Mouse (Mus musculus): ENCODE data around the gene Ccrl2. TPM values are rescaled to one million over a fixed set of nuclear protein-coding genes. Genes with fewer than 3 reads are reported as not detected.

The Ccrl2 gene
- total RNA-seq, 2 experiments from 2014 or later, result 0.85 to 0.86 TPM

DNA sequence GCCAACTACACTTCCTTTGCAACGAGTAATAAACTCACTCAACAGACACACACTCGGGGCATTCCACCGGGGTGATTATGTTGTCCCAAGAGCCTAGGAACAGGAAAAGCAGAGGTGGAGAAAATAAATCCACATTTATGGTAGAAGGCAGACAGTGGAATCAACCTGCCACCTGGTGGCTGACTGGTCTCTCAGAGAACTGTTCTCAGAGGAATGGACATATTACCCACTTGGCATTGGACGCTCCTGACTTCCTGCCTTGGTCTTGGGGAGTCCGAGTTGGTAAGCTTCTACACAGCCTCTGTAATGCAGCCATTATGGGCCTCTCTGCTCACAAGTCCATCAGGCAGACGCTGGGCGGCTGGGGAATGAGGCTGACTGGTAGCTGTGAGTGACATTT, 14.9 kb upstream of the Ccrl2 start:
- DNase-seq (ENCODE audit: extremely low spot score in 1 of 2, low spot score in 2 of 2), result peak; percentile 34 to 66

GRCm38 (mm10) chr9:111070546-111070961, 13.2 kb upstream of the Ccrl2 start:
- intact Hi-C loops (cut with DNase I), result no loop called here
- DNase-seq (ENCODE audit: extremely low spot score in 1 of 2, low spot score in 2 of 2), result peak in 1 of 2 experiments; percentile 51

More for the DNA sequence above, 14.9 kb upstream of the Ccrl2 start:
- intact Hi-C loops (cut with DNase I), result loop anchor here (2.0 kb wide), 1 partner anchor 75 kb away; no protein-coding TSS in a partner anchor

- no peak for DNase-seq (ENCODE audit: extremely low spot score in 1 of 2, low spot score in 2 of 2)
- intact Hi-C loops (cut with DNase I), result loop anchor here (10.0 kb wide), 1 partner anchor 332 kb away; no protein-coding TSS in a partner anchor
Measured at GRCm38 (mm10) chr9:111067052-111067451, 9.7 kb upstream of the Ccrl2 start.

GRCm38 (mm10) chr9:111062840-111063239, 5.5 kb upstream of the Ccrl2 start:
- no peak for DNase-seq (ENCODE audit: extremely low spot score in 1 of 2, low spot score in 2 of 2)
- intact Hi-C loops (cut with DNase I), result loop anchor here (10.0 kb wide), 1 partner anchor 328 kb away; no protein-coding TSS in a partner anchor

DNA sequence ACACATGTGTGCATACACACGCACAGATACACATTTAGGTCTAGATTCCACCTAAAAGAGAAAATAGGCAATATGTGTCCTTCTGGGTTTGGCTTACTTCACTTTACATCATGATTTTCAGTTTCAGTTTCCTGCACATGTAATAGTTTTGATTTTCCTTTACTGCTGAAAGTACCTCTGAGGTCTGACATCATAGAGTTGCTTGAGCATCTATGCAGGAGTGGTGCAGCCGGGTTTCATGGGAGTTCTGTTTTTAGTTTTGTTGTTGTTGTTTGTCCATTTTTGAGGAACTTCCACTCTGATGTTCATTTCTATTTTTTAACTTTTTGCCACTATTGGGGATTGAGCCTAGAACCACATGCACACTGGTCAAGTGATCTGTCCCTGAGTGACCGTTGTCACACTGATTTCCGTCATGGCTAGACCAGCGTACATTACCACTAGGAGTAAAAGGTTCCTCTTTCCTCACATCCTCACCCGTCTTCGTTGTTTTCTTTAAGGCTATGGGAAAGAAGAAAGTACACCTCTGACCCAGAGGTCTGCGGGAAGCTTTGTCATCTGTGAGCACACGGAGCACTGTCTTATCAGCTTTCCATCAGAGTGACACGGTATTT, 1.7 kb upstream of the Ccrl2 start:
- DNase-seq (ENCODE audit: extremely low spot score in 1 of 2, low spot score in 2 of 2), result no peak
- intact Hi-C loops (cut with DNase I), result no loop called here

- intact Hi-C loops (cut with DNase I), result no loop called here
- no peak for DNase-seq (ENCODE audit: extremely low spot score in 1 of 2, low spot score in 2 of 2)
Measured at GRCm38 (mm10) chr9:111057544-111058370, 438 bp upstream of the Ccrl2 start.

- intact Hi-C loops (cut with DNase I), result no loop called here
- no peak for DNase-seq (ENCODE audit: extremely low spot score in 1 of 2, low spot score in 2 of 2)
Measured at GRCm38 (mm10) chr9:111056519-111056797, 861 bp downstream of the Ccrl2 start.

GRCm38 (mm10) chr9:111055800-111056518, 1.4 kb downstream of the Ccrl2 start:
- intact Hi-C loops (cut with DNase I), result no loop called here
- no peak for DNase-seq (ENCODE audit: extremely low spot score in 1 of 2, low spot score in 2 of 2)

- intact Hi-C loops (cut with DNase I), result no loop called here
- no peak for DNase-seq (ENCODE audit: extremely low spot score in 1 of 2, low spot score in 2 of 2)
Measured at GRCm38 (mm10) chr9:111054923-111055322, 2.4 kb downstream of the Ccrl2 start.

DNA sequence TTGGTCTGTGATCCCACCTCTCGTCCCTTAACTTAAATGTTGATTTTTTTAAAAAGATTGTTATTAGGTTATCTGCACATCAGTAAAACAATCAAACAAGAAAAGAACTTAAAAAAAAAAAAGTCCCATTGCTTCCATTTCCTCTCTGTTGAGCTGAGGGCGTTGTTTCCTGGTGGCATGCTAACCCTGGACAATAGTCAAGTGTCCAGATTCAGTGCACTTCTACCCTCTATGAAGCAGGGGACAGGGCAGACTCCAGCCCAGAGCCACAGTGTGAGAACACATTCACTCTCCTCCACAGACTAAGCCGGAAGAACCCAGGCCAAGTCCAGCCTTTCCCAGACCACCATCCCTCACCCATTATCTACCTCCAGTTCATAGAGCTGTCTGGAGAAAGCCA, 8.9 kb downstream of the Ccrl2 start:
- intact Hi-C loops (cut with DNase I), result no loop called here
- DNase-seq (ENCODE audit: extremely low spot score in 1 of 2, low spot score in 2 of 2), result no peak

GRCm38 (mm10) chr9:111047266-111047665, 10.1 kb downstream of the Ccrl2 start:
- intact Hi-C loops (cut with DNase I), result no loop called here

DNA sequence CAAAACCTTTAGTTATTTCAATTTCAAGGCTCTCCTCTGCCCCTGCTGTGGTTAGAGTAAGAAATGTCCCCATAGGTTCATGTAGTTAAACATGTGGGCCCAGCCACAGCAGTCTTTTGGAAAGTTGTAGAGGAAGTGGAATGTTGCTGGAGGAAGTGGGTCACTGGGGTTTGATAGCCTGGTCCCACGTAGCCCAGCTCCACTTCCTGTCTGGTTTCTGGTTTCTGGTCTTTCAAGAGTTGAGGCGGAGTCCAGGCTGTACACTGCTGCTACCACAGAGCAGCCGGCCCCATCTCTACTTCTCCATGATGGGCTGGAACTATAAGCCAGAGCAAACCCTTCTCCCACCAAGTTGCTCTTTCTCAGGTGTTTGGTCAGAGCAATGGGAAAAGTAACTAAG, 11.1 kb downstream of the Ccrl2 start:
- no peak for DNase-seq (ENCODE audit: extremely low spot score in 1 of 2, low spot score in 2 of 2)
- intact Hi-C loops (cut with DNase I), result no loop called here

More at GRCm38 (mm10) chr9:111047266-111047665, 10.1 kb downstream of the Ccrl2 start:
- DNase-seq (ENCODE audit: extremely low spot score in 1 of 2, low spot score in 2 of 2), result no peak

DNA sequence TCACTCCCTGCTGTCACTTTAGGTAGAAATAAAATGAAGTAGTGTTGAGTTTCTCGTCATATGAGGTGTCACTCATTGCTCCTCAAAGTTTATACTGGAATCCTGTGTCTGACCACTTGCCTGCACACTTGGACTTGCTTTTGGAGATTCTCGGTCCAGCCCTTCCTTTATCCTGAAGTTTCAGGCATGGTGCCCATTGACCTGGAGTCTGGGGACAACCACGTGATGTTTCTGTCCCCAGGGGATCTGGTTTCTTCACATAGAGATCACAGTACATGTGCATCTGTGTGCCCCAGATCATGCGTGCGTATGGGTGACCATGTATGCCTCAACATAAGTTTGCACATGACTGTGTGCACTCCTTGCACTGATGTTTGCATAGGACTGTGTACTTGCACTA, 15.1 kb downstream of the Ccrl2 start:
- intact Hi-C loops (cut with DNase I), result no loop called here
- DNase-seq (ENCODE audit: extremely low spot score in 1 of 2, low spot score in 2 of 2), result peak in 1 of 2 experiments; percentile 58

DNA sequence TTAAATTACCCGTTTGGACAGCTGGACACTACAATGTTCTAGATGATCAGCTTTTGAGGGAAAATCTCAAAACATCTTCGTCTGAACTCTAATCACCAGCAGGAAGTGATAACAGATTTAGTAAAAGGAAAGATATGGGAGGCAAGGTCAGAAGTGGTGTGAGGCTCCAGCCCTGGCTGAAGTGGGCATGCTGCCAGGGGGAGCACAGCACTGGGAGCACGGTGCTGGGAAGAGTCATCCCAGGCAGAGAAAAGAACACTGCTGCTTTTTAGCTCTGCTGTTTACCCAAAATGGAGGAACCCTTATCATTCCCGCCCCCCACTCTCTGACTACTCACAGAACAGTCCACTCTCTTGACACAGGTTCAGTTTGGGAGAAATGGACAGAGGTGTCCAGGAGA, 17.4 kb downstream of the Ccrl2 start:
- intact Hi-C loops (cut with DNase I), result no loop called here
- DNase-seq (ENCODE audit: extremely low spot score in 1 of 2, low spot score in 2 of 2), result peak in 1 of 2 experiments; percentile 50

DNA sequence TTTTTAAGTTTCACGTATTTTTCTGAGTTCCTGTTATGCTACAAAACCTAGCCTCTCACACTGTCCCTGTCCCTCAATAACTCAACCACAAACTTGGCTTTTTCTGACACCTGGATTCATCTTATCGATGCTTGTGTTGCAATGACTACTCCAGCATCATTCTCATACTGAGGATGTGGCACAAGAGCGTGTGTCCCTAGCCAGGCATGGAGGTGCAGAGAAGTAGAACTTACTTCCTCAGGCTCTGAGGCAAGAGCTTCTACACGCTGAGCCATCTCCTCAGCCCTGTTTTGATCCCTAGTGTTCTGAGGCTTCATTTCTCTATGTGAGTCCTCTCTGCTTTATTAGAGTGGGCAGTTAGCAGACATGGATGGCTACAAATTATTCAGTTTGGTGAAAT, 23.6 kb downstream of the Ccrl2 start:
- DNase-seq (ENCODE audit: extremely low spot score in 1 of 2, low spot score in 2 of 2), result no peak
- intact Hi-C loops (cut with DNase I), result no loop called here

DNA sequence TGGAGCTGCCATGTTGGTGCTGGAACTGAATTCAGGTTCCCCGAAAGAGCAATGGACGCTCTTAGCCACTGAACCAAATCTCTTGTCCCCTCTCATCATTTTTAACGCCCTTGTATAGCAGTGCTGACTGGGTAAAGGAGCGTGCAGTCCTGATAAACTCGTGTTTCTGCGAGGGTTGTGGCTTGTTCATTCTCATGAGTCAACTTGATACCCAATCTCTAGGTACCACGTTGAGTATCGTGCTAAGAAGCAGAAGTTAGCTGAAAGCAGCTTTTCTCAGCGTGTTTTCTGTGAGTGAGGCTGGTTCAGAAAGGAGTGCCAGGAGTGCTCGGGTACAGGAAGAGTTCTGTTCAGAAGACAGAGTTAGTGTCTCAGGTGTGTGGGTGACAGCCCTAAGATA, 30.5 kb downstream of the Ccrl2 start:
- DNase-seq (ENCODE audit: extremely low spot score in 1 of 2, low spot score in 2 of 2), result no peak
- intact Hi-C loops (cut with DNase I), result no loop called here

- intact Hi-C loops (cut with DNase I), result no loop called here
- DNase-seq (ENCODE audit: extremely low spot score in 1 of 2, low spot score in 2 of 2), result no peak
Measured at GRCm38 (mm10) chr9:111019022-111019421, 38.3 kb downstream of the Ccrl2 start, which contains the start of gene Ltf. Gene Ltf (plus strand): TSS chr9:111019271.

DNA sequence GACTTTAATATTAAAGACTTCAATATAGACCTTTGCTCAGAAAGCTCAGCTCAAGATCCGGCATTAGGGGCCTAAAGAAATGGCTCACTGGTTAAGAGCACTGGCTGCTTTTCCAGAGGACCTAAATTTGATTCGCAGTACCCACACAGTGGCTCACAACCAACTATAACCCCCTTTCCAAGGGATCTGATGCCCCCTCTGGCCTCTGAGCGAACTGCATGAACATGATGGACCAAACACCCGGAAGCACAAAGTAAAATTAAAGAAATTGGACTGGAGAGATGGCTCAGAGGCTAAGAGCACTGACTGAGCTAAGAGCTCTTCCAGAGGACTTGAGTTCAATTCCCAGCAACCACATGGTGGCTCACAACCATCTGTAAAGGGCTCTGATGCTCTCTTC, 41.7 kb downstream of the Ccrl2 start:
- intact Hi-C loops (cut with DNase I), result no loop called here
- DNase-seq (ENCODE audit: extremely low spot score in 1 of 2, low spot score in 2 of 2), result no peak

DNA sequence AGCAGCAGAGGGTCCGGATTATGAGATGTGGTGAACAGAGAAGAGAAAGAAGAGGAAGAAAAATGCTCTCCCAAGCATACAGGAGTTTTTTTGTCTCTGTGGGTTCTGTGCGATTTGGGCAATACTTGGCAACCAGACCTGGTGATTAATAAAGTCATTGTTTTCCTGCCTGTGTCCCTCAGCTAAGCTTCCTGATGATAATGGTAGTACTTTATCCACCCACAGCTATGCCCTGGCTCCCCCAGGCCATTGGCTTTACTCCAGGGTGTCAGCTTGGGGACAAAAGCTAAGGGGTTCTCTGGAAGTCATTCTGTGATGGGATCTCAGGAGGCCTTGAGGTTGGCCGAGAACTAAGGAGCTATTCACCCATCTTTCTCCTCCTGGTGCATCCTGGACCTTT, 45.3 kb downstream of the Ccrl2 start:
- intact Hi-C loops (cut with DNase I), result no loop called here
- no peak for DNase-seq (ENCODE audit: extremely low spot score in 1 of 2, low spot score in 2 of 2)

DNA sequence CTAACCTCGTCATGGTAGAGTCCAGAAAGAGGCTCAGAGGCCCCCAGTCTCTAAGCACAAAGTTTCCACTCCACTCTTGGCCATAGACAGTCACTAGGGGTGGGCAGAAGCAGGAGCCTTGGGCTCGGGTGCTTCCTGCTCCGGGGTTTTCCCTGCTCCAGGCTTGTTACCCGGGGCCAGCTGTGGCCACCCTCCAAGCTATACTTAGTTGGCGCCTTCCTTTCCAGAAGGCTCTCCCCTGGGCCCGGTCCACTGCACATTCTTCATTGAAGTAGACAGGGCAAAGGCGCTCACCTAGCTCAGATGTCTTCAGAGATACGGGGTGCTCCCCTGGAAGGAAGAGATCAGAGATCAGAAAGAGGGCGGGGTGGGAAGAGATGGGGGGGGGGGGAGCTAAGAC, 45.8 kb downstream of the Ccrl2 start:
- DNase-seq (ENCODE audit: extremely low spot score in 1 of 2, low spot score in 2 of 2), result no peak
- intact Hi-C loops (cut with DNase I), result no loop called here
